Mouse (Mus musculus): ENCODE data around the gene Hectd1. TPM values are rescaled to one million over a fixed set of nuclear protein-coding genes. Genes with fewer than 3 reads are reported as not detected.

Hectd1 gene
- polyA plus RNA-seq, 1 experiment from 2014 or later = 35.3 TPM

DNA sequence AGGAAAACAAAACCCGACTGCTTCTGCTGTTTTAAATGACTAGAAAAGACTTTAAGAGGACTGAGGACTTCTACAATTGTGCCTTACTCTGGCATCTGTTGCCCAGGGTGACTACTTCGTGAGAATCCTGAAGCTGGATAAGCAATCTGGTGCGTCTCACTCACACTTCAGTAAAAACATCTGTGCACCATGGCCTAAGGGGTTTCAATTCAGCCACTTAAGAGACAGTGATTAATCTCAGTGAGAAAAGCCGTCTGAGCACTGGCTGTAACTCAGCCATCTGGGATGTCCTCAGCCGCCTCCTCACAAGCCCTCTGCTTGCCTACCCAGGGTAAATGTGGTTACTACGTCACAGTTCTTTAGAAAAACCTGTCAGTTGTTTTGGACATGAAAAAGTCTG is 84.4 kb downstream of the Hectd1 start:
- H3K36me3 ChIP-seq = peaks cover 60% of the 10 kb centered on the region
- no peaks in the 10 kb centered on the region for H3K27me3 ChIP-seq
- no peak overlapping the region for H3K4me2 ChIP-seq
- no peaks in the 10 kb centered on the region for H3K9me3 ChIP-seq
- ATAC-seq (ENCODE audit: low FRiP score, low read depth) = no peak; the same call in 1 of the 2 replicates
- H3K4me3 ChIP-seq = no peak overlapping the region
- WGBS = 51% methylated on average over 6 of the region's 6 CpGs
- no peak overlapping the region for H3K27ac ChIP-seq (replicated peaks)
- no peaks in the 10 kb centered on the region for H3K4me1 ChIP-seq (replicated peaks)
- no peak overlapping the region for H3K9ac ChIP-seq

GRCm38 (mm10) chr12:51741690-51742089 is 87.6 kb downstream of the Hectd1 start:
- ATAC-seq (ENCODE audit: low FRiP score, low read depth) = no peak
- Histone ChIP-seq H3K27ac (replicated peaks) (no peak overlapping the region), H3K4me1 (replicated peaks) (no peaks in the 10 kb centered on the region), H3K9ac (no peak overlapping the region), H3K36me3 (peaks cover 41% of the 10 kb centered on the region), H3K4me2 (no peak overlapping the region), H3K9me3 (no peaks in the 10 kb centered on the region), H3K27me3 (no peaks in the 10 kb centered on the region), H3K4me3 (no peak overlapping the region)
- 87% methylated on average over 6 of the region's 6 CpGs for WGBS

DNA sequence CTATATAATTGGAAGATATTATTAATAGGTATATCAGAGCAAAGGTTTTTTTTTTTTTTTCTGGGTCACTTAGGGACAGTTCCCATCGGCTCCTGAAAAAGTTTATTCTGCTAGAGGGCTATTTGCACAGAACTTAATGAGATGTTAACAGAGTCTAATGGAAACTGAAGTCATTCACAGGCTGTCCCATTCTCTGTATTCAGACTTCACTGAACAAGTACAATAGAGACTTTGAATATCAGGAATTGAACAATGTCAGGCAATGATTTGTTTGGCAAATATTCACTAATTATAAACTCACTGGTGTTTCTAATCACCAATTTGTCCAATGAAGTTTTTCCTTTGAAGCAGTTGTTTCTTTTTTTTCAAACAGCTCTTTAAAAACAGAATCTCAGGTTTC is 92.5 kb downstream of the Hectd1 start:
- Histone ChIP-seq H3K9ac (no peak overlapping the region), H3K4me2 (no peak overlapping the region), H3K27me3 (no peaks in the 10 kb centered on the region), H3K4me3 (no peak overlapping the region), H3K27ac (replicated peaks) (no peak overlapping the region), H3K36me3 (0 out of 2 replicates have a peak, but pooled peaks cover under 1% of the 10 kb centered on the region), H3K4me1 (replicated peaks) (0 out of 2 replicates have a peak, but pooled peaks cover 4% of the 10 kb centered on the region), H3K9me3 (no peaks in the 10 kb centered on the region)
- WGBS = 11% methylated on average over 1 of the region's 1 CpGs
- ATAC-seq (ENCODE audit: low FRiP score, low read depth) = no peak

DNA sequence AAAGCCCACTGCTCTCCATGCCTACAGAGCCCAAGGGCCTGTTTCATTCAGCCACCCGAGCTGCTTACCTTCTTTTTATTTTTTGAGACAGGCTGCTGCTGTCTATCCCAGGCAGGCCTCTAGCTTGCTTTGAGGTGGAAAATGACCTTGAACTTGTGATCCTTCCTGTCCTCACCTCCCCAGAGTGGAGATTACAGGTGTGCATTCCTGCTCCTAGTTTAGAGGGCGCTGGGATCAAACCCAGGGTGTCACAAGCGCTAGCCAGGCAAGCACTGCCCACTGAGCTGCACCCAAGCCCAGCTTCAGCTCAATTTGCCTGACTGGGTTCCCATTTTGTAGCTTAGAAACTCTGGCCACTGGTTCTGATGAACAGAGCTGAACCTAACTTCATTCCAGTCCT is 93.0 kb downstream of the Hectd1 start:
- H3K36me3 ChIP-seq = no peaks in the 10 kb centered on the region
- WGBS = 73% methylated on average over 3 of the region's 3 CpGs
- no peak overlapping the region for H3K27ac ChIP-seq (replicated peaks)
- 0 out of 2 replicates have a peak, but pooled peaks cover 4% of the 10 kb centered on the region for H3K4me1 ChIP-seq (replicated peaks)
- H3K9me3 ChIP-seq = no peaks in the 10 kb centered on the region
- ATAC-seq (ENCODE audit: low FRiP score, low read depth) = no peak
- H3K4me2 ChIP-seq = no peak overlapping the region
- no peak overlapping the region for H3K9ac ChIP-seq
- no peaks in the 10 kb centered on the region for H3K27me3 ChIP-seq
- H3K4me3 ChIP-seq = no peak overlapping the region

GRCm38 (mm10) chr12:51735840-51736271 is 93.5 kb downstream of the Hectd1 start:
- no peak for ATAC-seq (ENCODE audit: low FRiP score, low read depth)
- no peak overlapping the region for H3K4me3 ChIP-seq
- H3K9me3 ChIP-seq = no peaks in the 10 kb centered on the region
- H3K9ac ChIP-seq = no peak overlapping the region
- 0 out of 2 replicates have a peak, but pooled peaks cover 4% of the 10 kb centered on the region for H3K4me1 ChIP-seq (replicated peaks)
- no peak overlapping the region for H3K4me2 ChIP-seq
- no peaks in the 10 kb centered on the region for H3K27me3 ChIP-seq
- 0 out of 2 replicates have a peak, but pooled peaks cover 2% of the 10 kb centered on the region for H3K36me3 ChIP-seq
- H3K27ac ChIP-seq (replicated peaks) = no peak overlapping the region
- WGBS = 62% methylated on average over 7 of the region's 7 CpGs

DNA sequence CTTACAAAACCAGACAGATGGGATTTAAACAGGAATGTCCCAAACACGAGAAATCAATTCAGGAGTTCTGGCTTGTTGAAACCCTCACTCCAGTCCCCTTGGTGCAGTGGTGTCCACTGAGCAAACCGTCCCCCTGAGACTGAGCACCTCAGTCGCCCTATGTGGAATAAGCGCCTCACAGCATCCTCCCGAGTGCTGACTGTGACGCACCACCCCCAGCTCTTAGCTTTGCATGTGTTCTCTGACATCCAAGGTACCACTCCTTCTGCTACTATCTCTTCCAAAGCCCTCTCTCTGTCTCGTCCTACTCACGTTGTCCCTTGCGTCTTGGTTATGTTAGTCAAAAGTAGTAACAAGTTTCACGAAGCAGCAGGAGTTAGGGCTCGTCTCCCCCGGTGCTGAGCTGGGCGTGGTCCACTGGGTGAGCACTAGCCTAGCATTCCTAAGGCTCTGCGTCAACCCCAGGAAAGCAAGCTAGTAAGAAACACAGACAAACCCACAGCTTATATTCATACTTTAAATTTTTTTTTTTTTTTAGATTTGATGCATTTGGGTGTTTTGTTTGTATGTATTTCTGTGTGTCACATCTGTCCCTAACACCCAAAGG is 94.6 kb downstream of the Hectd1 start:
- 0 out of 2 replicates have a peak, but pooled peaks cover 2% of the 10 kb centered on the region for H3K36me3 ChIP-seq
- no peak overlapping the region for H3K4me3 ChIP-seq
- no peak overlapping the region for H3K27ac ChIP-seq (replicated peaks)
- H3K9me3 ChIP-seq = no peaks in the 10 kb centered on the region
- 87% methylated on average over 14 of the region's 14 CpGs for WGBS
- no peak overlapping the region for H3K9ac ChIP-seq
- no peak for ATAC-seq (ENCODE audit: low FRiP score, low read depth)
- H3K4me2 ChIP-seq = no peak overlapping the region
- 0 out of 2 replicates have a peak, but pooled peaks cover 4% of the 10 kb centered on the region for H3K4me1 ChIP-seq (replicated peaks)
- H3K27me3 ChIP-seq = no peaks in the 10 kb centered on the region

- Histone ChIP-seq H3K9me3 (no peaks in the 10 kb centered on the region), H3K9ac (no peak overlapping the region), H3K4me1 (replicated peaks) (no peaks in the 10 kb centered on the region), H3K27me3 (no peaks in the 10 kb centered on the region), H3K4me3 (no peak overlapping the region), H3K4me2 (no peak overlapping the region), H3K36me3 (peaks cover 5% of the 10 kb centered on the region; the same call in 1 of the 2 replicates), H3K27ac (replicated peaks) (no peak overlapping the region)
- WGBS = 93% methylated on average over 9 of the region's 9 CpGs
- ATAC-seq (ENCODE audit: low FRiP score, low read depth) = no peak
Observed at GRCm38 (mm10) chr12:51729827-51730226, 99.5 kb downstream of the Hectd1 start.

GRCm38 (mm10) chr12:51729058-51729457 is 100.3 kb downstream of the Hectd1 start:
- H3K4me3 ChIP-seq = no peak overlapping the region
- no peak overlapping the region for H3K9ac ChIP-seq
- peak overlapping the region; percentile 20; the same call in 1 of the 2 replicates for H3K27ac ChIP-seq (replicated peaks)
- WGBS = 75% methylated on average over 11 of the region's 11 CpGs
- H3K4me1 ChIP-seq (replicated peaks) = no peaks in the 10 kb centered on the region
- no peaks in the 10 kb centered on the region for H3K27me3 ChIP-seq
- ATAC-seq (ENCODE audit: low FRiP score, low read depth) = no peak
- no peak overlapping the region for H3K4me2 ChIP-seq
- H3K9me3 ChIP-seq = no peaks in the 10 kb centered on the region
- peaks cover 6% of the 10 kb centered on the region; the same call in 1 of the 2 replicates for H3K36me3 ChIP-seq

- no peak for ATAC-seq (ENCODE audit: low FRiP score, low read depth)
- Histone ChIP-seq H3K27me3 (no peaks in the 10 kb centered on the region), H3K4me1 (replicated peaks) (no peaks in the 10 kb centered on the region), H3K9ac (no peak overlapping the region), H3K36me3 (peaks cover 17% of the 10 kb centered on the region; the same call in 1 of the 2 replicates), H3K4me2 (no peak overlapping the region), H3K9me3 (no peaks in the 10 kb centered on the region), H3K4me3 (no peak overlapping the region), H3K27ac (replicated peaks) (no peak overlapping the region)
- 98% methylated on average over 8 of the region's 8 CpGs for WGBS
Observed at GRCm38 (mm10) chr12:51721836-51722235, 107.5 kb downstream of the Hectd1 start.

- Histone ChIP-seq H3K4me3 (no peak overlapping the region), H3K27me3 (no peaks in the 10 kb centered on the region), H3K9me3 (no peaks in the 10 kb centered on the region), H3K36me3 (peaks cover 13% of the 10 kb centered on the region; the same call in 1 of the 2 replicates), H3K4me2 (no peak overlapping the region), H3K4me1 (replicated peaks) (no peaks in the 10 kb centered on the region), H3K9ac (no peak overlapping the region), H3K27ac (replicated peaks) (no peak overlapping the region)
- 88% methylated on average over 6 of the region's 6 CpGs for WGBS
- no peak for ATAC-seq (ENCODE audit: low FRiP score, low read depth)
Observed at GRCm38 (mm10) chr12:51718617-51719016, 110.7 kb downstream of the Hectd1 start.

DNA sequence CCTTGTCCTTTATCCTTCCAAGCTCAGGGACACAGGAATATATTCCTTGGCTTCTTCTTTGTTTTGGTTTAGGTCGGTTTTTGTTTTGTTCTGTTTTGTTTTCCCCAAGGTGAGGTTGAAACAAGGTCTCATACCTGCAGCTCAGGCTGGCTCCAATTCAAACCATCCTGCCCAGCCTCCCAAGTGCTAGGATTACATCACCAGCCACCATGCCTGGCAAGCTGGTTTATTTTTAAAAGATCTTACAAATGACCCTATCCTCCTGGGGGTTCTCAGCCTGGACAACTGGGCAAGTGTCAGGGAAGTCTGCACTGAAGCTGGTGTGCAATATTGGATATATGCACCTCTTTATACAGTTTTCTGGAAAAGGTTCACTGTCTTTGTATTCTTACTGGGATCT is 116.7 kb downstream of the Hectd1 start:
- 82% methylated on average over 1 of the region's 1 CpGs for WGBS
- Histone ChIP-seq H3K27me3 (no peaks in the 10 kb centered on the region), H3K4me3 (no peak overlapping the region), H3K9ac (no peak overlapping the region), H3K4me1 (replicated peaks) (no peaks in the 10 kb centered on the region), H3K36me3 (0 out of 2 replicates have a peak, but pooled peaks cover under 1% of the 10 kb centered on the region), H3K4me2 (no peak overlapping the region), H3K27ac (replicated peaks) (no peak overlapping the region), H3K9me3 (no peaks in the 10 kb centered on the region)
- no peak for ATAC-seq (ENCODE audit: low FRiP score, low read depth)

DNA sequence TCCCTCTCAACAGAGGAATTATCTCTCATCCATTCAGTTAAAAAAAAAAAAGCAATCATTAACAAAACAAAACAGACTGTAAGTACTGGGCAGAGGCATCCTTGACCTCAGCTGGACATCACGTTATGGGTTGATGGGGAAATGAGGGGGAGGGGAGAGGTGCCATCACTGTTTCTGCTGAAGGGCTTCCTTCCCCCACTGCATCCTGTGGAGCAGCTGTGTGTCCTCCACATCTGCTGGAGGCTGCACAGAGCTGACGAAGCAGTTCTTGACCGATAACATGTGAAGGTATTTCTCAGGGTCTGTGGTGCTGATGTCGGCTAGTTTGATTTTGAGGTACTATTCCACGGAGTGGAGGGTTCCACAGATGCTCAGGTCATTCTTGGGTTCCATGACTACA is 119.2 kb downstream of the Hectd1 start:
- Histone ChIP-seq H3K9ac (no peak overlapping the region), H3K4me3 (no peak overlapping the region), H3K9me3 (no peaks in the 10 kb centered on the region), H3K27ac (replicated peaks) (no peak overlapping the region), H3K36me3 (no peaks in the 10 kb centered on the region), H3K27me3 (no peaks in the 10 kb centered on the region), H3K4me2 (no peak overlapping the region), H3K4me1 (replicated peaks) (no peaks in the 10 kb centered on the region)
- ATAC-seq (ENCODE audit: low FRiP score, low read depth) = no peak
- 71% methylated on average over 5 of the region's 5 CpGs for WGBS

GRCm38 (mm10) chr12:51709741-51710140 is 119.6 kb downstream of the Hectd1 start:
- H3K9me3 ChIP-seq = no peaks in the 10 kb centered on the region
- no peak overlapping the region for H3K9ac ChIP-seq
- H3K27me3 ChIP-seq = no peaks in the 10 kb centered on the region
- no peaks in the 10 kb centered on the region for H3K4me1 ChIP-seq (replicated peaks)
- H3K27ac ChIP-seq (replicated peaks) = no peak overlapping the region
- no peak for ATAC-seq (ENCODE audit: low FRiP score, low read depth)
- no peak overlapping the region for H3K4me3 ChIP-seq
- H3K4me2 ChIP-seq = no peak overlapping the region
- no peaks in the 10 kb centered on the region for H3K36me3 ChIP-seq
- WGBS = 77% methylated on average over 3 of the region's 3 CpGs
